Mouse (Mus musculus): ENCODE data around the gene Hoxa13.
A peak's percentile ranks its signal among the peaks of the same experiment; 100 is the strongest.

The Hoxa13 gene

GRCm38 (mm10) chr6:52252016-52252774, 8.5 kb downstream of the Hoxa13 start:
- peak; percentile 50 for DNase-seq (ENCODE audit: low read depth, low spot score)

- no peak for DNase-seq (ENCODE audit: low read depth, low spot score)
Measured at GRCm38 (mm10) chr6:52251177-52251879, 9.4 kb downstream of the Hoxa13 start.

GRCm38 (mm10) chr6:52249826-52250225, 10.9 kb downstream of the Hoxa13 start:
- DNase-seq (ENCODE audit: low read depth, low spot score) = no peak

GRCm38 (mm10) chr6:52249415-52249738, 11.3 kb downstream of the Hoxa13 start:
- DNase-seq (ENCODE audit: low read depth, low spot score) = peak; percentile 38

GRCm38 (mm10) chr6:52248638-52249414, 11.9 kb downstream of the Hoxa13 start:
- peak; percentile 47 for DNase-seq (ENCODE audit: low read depth, low spot score)

DNA sequence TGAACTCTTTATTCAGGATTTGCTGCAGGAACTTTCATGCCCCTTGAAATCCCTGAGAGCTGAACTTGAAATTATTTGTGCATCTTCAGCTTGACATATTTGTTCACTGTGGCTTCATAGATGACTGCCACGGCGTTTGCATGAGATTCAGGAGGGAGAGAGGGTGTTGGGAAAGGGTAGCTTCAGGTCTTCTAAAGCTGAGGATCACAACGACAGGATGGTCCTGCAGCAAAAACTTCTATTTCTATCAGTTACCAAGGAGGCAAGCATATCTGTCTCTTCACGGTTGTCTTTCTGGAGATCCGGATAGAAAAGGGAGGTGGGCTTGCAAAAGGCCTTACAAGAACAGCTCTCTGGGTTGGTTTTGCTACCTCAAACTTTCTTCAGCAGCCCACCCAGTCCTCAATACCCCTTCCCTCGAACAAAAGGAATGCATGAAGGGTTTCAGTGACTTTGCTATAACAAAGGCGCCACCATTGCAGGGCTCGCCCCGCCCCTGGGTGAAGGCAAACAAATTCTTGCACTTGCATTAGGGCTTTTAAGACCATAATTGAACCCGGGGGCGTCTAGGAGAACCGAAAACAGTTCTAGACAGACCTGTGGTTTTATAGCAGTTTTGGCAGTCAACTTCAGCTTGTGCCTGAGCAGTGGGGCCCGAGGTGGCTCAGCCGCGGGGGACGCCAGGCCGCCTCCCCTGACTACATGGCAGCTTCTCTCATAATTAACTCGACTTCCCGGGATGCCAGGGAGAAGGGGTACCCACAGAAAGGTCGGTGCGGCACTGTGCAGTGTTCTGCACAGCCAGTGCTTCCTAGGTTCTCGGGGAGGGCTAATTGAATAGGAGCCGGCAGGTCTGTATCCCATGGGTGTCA, 12.7 kb downstream of the Hoxa13 start:
- peak; percentile 40 for DNase-seq (ENCODE audit: low read depth, low spot score)

- DNase-seq (ENCODE audit: low read depth, low spot score) = no peak
Measured at GRCm38 (mm10) chr6:52246916-52247315, 13.8 kb downstream of the Hoxa13 start.

GRCm38 (mm10) chr6:52246403-52246803, 14.3 kb downstream of the Hoxa13 start:
- DNase-seq (ENCODE audit: low read depth, low spot score) = peak; percentile 49

DNA sequence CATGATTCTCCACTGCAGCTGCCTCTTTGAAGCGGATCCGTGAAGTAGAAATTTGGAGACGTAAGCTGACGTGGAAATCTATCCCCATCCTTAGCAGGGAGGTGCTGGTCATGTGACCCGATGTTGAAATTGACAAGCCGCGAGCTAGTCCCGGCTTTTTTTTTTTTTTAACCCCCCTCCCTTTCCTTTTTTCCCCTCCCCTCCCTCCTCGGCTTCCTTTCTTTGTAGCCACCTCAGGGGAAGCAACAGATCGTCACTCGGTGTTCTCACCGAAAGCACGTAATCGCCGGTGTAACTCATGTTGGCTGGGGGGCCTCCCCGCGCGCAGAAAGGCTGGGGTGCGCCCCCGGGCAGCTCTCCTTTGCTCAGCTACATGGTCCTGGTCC, 14.9 kb downstream of the Hoxa13 start, which contains the start of gene Hoxa11:
Gene Hoxa11 (minus strand): TSS at position 54 of the 386 bp plus-strand sequence.
- DNase-seq (ENCODE audit: low read depth, low spot score) = no peak

GRCm38 (mm10) chr6:52245040-52245756, 15.5 kb downstream of the Hoxa13 start:
- DNase-seq (ENCODE audit: low read depth, low spot score) = peak; percentile 57

DNA sequence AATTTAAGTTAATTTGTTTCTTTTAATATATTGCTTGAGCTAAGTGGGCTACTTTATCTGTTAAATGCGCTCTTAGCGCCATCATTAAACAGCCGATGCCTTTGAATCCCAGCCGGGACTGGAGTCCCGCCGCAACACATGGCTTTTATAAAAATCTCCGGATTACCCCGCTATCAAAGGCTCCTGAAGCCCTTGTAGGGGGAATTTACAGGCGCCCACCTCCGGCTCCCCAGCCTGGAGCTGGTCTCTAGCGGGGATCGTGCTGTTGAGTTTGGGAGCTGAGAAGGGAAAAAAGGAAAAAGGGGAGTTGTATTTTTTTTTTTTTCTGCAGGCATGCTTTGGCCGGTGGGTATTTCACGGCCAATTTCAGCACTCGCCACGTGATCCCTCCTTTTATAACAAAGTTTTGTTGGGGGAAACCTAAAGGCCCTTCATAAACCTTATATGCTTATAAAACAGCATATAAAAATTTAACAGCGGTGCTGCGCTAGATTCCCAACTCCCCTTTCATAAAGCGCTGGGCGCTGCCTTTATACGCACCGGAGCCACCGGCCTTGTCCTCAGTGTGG, 16.1 kb downstream of the Hoxa13 start:
- no peak for DNase-seq (ENCODE audit: low read depth, low spot score)

- peak; percentile 26 for DNase-seq (ENCODE audit: low read depth, low spot score)
Measured at GRCm38 (mm10) chr6:52243681-52244121, 17.0 kb downstream of the Hoxa13 start.

- peak; percentile 38 for DNase-seq (ENCODE audit: low read depth, low spot score)
Measured at GRCm38 (mm10) chr6:52242801-52243332, 17.8 kb downstream of the Hoxa13 start.

DNA sequence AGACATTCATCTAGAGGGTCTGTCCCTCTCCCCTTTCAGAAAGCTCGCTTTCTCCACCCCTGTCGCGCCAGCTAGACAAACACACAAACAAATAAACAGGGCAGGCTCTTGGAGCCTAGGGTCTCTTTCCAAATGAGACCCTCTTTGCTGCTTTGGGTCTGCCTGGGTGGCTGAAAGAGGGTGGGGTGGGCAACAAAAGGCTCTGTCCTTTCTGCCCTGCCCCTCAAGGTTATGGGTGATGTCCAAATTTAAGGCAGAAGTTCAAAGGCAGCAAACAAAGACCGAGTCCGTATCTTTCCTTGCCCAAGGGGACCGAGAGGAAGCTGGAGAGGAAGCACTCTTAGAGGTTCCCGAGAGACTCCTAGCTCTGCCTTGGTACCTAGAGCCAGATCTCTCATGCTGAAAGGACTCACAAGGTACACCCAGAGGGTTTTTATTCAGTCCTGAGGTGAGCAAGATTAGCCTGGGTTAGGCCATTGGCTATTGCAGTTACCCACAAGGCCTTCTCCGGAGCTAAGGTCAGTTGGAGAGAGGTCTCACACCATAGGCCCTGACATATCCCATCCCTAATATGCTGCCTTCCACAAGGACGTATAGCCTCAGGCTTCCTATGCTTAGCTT, 19.6 kb downstream of the Hoxa13 start:
- DNase-seq (ENCODE audit: low read depth, low spot score) = no peak

DNA sequence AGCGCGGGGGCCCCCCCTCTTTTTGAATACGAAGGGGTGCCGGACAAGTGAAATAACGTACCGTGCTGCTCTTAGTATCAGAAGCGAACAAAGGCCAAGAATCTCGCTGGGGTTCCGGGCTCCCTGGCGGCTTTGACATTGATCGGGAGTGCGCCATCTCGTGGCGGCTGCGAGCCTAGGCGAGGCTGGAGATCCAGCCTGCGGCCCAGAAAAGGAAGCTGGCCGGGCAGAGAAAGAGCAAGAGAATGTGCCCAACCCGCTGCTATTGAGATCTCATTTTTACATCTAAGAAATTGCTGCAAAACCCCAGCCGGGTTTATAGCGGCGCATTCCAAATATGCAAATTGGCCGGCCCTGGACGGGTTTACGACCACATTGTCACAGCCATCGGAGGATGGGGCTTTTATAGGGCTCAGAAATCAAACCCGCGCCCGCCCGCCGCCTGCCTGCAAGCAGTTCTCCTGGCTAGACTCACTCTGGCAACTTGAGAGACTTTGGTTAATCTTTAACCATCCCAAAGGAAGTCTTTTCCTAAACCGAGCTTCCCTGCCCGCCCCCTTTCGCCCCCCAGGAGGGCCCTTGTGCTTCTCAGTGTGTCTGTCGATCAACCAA, 20.2 kb downstream of the Hoxa13 start, which contains the start of gene Hoxa10:
Gene Hoxa10 (minus strand): TSS at position 466 of the 612 bp plus-strand sequence.
- DNase-seq (ENCODE audit: low read depth, low spot score) = peak; percentile 85

DNA sequence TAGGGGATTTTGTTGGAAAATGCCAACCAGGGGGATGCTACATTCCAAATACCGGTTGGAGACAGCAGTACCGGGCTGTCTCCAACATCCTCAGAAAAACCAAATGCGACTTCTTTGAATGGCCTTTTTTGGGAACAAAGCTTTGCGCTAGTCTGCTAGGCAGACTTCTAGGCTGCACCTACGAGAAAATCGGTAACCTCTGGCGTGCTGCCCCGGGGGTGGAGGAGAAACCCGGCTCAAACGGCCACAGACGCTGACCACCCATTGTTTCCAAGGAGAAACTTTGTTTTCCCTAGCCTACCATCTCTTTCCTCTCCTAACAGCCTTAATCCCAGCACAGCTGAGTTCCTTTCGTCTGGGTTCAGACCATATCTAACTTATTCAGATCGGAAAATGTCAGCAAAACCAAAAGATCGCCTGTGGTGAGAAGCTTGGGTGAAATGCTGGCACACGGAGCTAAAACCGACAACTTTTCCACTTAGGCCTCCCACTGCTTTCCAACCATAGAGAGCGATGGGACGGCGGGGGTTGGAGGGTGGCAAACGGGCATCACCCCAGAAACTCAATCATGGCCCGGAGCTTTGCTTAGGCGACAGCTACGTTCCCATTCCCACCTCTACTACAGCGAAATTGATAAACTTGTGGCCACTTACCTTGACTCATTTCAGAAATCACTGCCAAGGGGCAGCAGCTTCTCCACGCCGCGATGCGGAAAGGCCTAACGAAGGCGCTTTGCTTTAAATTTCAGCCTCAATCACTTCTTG, 20.9 kb downstream of the Hoxa13 start:
- no peak for DNase-seq (ENCODE audit: low read depth, low spot score)

- DNase-seq (ENCODE audit: low read depth, low spot score) = no peak
Measured at GRCm38 (mm10) chr6:52238976-52239375, 21.7 kb downstream of the Hoxa13 start.

DNA sequence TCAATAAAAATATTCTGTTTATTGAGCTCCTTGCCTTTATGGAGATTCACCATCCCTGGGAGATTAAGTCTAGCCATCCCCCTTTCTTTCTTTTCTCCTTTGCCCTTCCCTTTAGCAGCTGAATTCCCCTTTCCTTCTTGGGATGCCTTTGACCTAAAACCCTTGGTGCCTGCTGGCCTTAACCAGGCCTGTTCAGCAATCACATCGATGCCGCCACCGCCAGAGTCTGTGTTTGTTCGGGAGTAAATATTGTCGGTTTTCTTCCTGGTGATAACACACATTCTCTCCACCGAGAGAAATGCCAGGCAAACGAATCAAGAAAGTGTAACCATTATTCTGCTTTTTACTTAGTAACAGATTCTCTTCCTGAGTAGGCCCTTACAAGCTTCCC, 22.5 kb downstream of the Hoxa13 start:
- no peak for DNase-seq (ENCODE audit: low read depth, low spot score)

Data from R1 (cell line).